Mouse (Mus musculus) frontal cortex, adult 2 months (tissue): ENCODE results near the gene Zdhhc14. TPM values are rescaled to one million over a fixed set of nuclear protein-coding genes. Genes with fewer than 3 reads are reported as not detected.

Experiments
- DNase-seq, 2 experiments: peaks; one replicate each; pipeline ENCODE4 v3.0.0; 2022; ENCODE audit warnings: low spot score in 1 of 2; ENCODE audit errors: extremely low spot score in 1 of 2
- polyA plus RNA-seq: library from polyadenylated mRNA; depleted of rRNA; stranded (reverse); fragments of >200 nt; gene quantifications from 2 replicates; pipeline ENCODE4 v1.2.3, GENCODE M21; 2012

Zdhhc14 gene
- polyA plus RNA-seq, 1 experiment, result 13.1 TPM

GRCm38 (mm10) chr17:5716912-5717311 lies 224.6 kb downstream of the Zdhhc14 start:
- DNase-seq, result no peak

GRCm38 (mm10) chr17:5718768-5719387 lies 226.5 kb downstream of the Zdhhc14 start:
- DNase-seq, result no peak

- no peak for DNase-seq
Observed at GRCm38 (mm10) chr17:5722802-5723201, 230.4 kb downstream of the Zdhhc14 start.

GRCm38 (mm10) chr17:5723601-5724189 lies 231.3 kb downstream of the Zdhhc14 start:
- no peak for DNase-seq

- DNase-seq, result no peak
Observed at GRCm38 (mm10) chr17:5729587-5730125, 237.3 kb downstream of the Zdhhc14 start.

GRCm38 (mm10) chr17:5730538-5730937 lies 238.2 kb downstream of the Zdhhc14 start:
- no peak for DNase-seq

GRCm38 (mm10) chr17:5733400-5733799 lies 241.0 kb downstream of the Zdhhc14 start:
- DNase-seq, result peak in 1 of 2 experiments; percentile 76

GRCm38 (mm10) chr17:5741061-5741460 lies 248.7 kb downstream of the Zdhhc14 start:
- DNase-seq, result no peak

- no peak for DNase-seq
Observed at GRCm38 (mm10) chr17:5744016-5744415, 251.7 kb downstream of the Zdhhc14 start.

- no peak for DNase-seq
Observed at GRCm38 (mm10) chr17:5746378-5746777, 254.0 kb downstream of the Zdhhc14 start.

GRCm38 (mm10) chr17:5747539-5748500 lies 255.5 kb downstream of the Zdhhc14 start:
- no peak for DNase-seq

GRCm38 (mm10) chr17:5748501-5748894 lies 256.1 kb downstream of the Zdhhc14 start:
- peak in 1 of 2 experiments; percentile 73 for DNase-seq

- DNase-seq, result no peak
Observed at GRCm38 (mm10) chr17:5750278-5750677, 257.9 kb downstream of the Zdhhc14 start.

- no peak for DNase-seq
Observed at GRCm38 (mm10) chr17:5751066-5751465, 258.7 kb downstream of the Zdhhc14 start.

GRCm38 (mm10) chr17:5752322-5752715 lies 260.0 kb downstream of the Zdhhc14 start:
- no peak for DNase-seq

- peak in 1 of 2 experiments; percentile 86 for DNase-seq
Observed at GRCm38 (mm10) chr17:5752716-5753585, 260.6 kb downstream of the Zdhhc14 start.

GRCm38 (mm10) chr17:5755489-5755888 lies 263.1 kb downstream of the Zdhhc14 start:
- no peak for DNase-seq

GRCm38 (mm10) chr17:5756065-5756464 lies 263.7 kb downstream of the Zdhhc14 start:
- DNase-seq, result no peak

- peak in 1 of 2 experiments; percentile 36 for DNase-seq
Observed at GRCm38 (mm10) chr17:5756855-5757254, 264.5 kb downstream of the Zdhhc14 start.

- no peak for DNase-seq
Observed at GRCm38 (mm10) chr17:5763768-5764167, 271.4 kb downstream of the Zdhhc14 start.
